Mouse (Mus musculus) lung, postnatal 0 days (tissue): ENCODE measurements around the gene Susd3. TPM values are rescaled to one million over a fixed set of nuclear protein-coding genes. Genes with fewer than 3 reads are reported as not detected.

Experiments
- ATAC-seq: fragments of 200-750 bp; cut with Nextera tagmentation; 2 replicates; pipeline ENCODE4 v1.8.0; 2017; ENCODE audit warnings: moderate library complexity
- DNase-seq: peaks from one replicate; pipeline ENCODE4 v3.0.0-alpha.2; 2016; ENCODE audit warnings: low spot score
- H3K27ac ChIP-seq: fragments of 300-500 bp; sonication (generic); 2 replicates; pipeline ENCODE4 v1.5.1; 2014; ENCODE audit warnings: antibody characterized with exemption, mild to moderate bottlenecking, low read length, mixed read lengths
- H3K27me3 ChIP-seq: fragments of 300-500 bp; sonication (generic); replicated peaks from 2 replicates; pipeline ENCODE4 v1.6.1; 2014; ENCODE audit warnings: low read length, mixed read lengths; ENCODE audit not compliant: insufficient read depth
- H3K36me3 ChIP-seq: fragments of 300-500 bp; sonication (generic); 2 replicates; pipeline ENCODE4 v1.6.1; 2014; ENCODE audit warnings: low read length, mixed read lengths; ENCODE audit not compliant: insufficient read depth
- H3K4me1 ChIP-seq: fragments of 300-500 bp; sonication (generic); 2 replicates; pipeline ENCODE4 v1.6.1; 2014; ENCODE audit warnings: antibody characterized with exemption, low read depth, low read length, mixed read lengths; ENCODE audit not compliant: insufficient read depth
- H3K4me2 ChIP-seq: fragments of 300-500 bp; sonication (generic); replicated peaks from 2 replicates; pipeline ENCODE4 v1.6.1; 2014; ENCODE audit warnings: low read depth, mild to moderate bottlenecking, low read length, moderate library complexity, mixed read lengths
- H3K4me3 ChIP-seq: fragments of 300-500 bp; sonication (generic); 2 replicates; pipeline ENCODE4 v1.5.1; 2014; ENCODE audit warnings: low read depth, low read length
- H3K9ac ChIP-seq: fragments of 300-500 bp; sonication (generic); replicated peaks from 2 replicates; pipeline ENCODE4 v1.6.1; 2014; ENCODE audit warnings: low read depth, mild to moderate bottlenecking
- H3K9me3 ChIP-seq: fragments of 300-500 bp; sonication (generic); 2 replicates; pipeline ENCODE4 v1.6.1; 2016; ENCODE audit warnings: low read length, mixed read lengths
- CTCF ChIP-seq: IDR thresholded peaks from 2 replicates; pipeline ENCODE4 v1.5.1; 2016; ENCODE audit warnings: antibody characterized with exemption, mild to moderate bottlenecking
- EP300 ChIP-seq: IDR thresholded peaks from 2 replicates; pipeline ENCODE4 v1.6.1; 2016; ENCODE audit warnings: antibody characterized with exemption, mild to moderate bottlenecking, control low read depth
- WGBS: fragments of 180-500 bp; shearing (Covaris S2); extraction: QIAGEN DNeasy Blood & Tissue Kit; methylation state at CpG from one replicate; pipeline ENCODE4 v1.1.7; 2014; 5-methylcytosine and 5-hydroxymethylcytosine counted together
- polyA plus RNA-seq: library from polyadenylated mRNA; unstranded; fragments of >200 nt; fragmentation: Nextera tagmentation; extraction: Ambion mirVana; gene quantifications from 2 replicates; pipeline ENCODE4 v1.2.1, GENCODE M21; 2015

Susd3 gene
- polyA plus RNA-seq, 1 experiment from 2014 or later = 2.5 TPM

GRCm38 (mm10) chr13:49257819-49258313, 9.4 kb upstream of the Susd3 start:
- ATAC-seq (no peak), DNase-seq (no peak)
- H3K27ac ChIP-seq = no peak overlapping the region
- H3K4me3 ChIP-seq = no peak overlapping the region
- no peaks in the 10 kb centered on the region for H3K36me3 ChIP-seq
- no peaks in the 10 kb centered on the region for H3K4me1 ChIP-seq
- no peak overlapping the region for H3K9ac ChIP-seq
- WGBS = 72% methylated on average over 3 of the region's 3 CpGs
- no peak overlapping the region for H3K4me2 ChIP-seq
- H3K27me3 ChIP-seq = no peaks in the 10 kb centered on the region
- H3K9me3 ChIP-seq = no peaks in the 10 kb centered on the region
- TF ChIP-seq CTCF = no peak
- no peak for TF ChIP-seq EP300

- DNase-seq (no peak), ATAC-seq (no peak)
- Histone ChIP-seq H3K27me3 (peaks cover 8% of the 10 kb centered on the region; the same call in 1 of the 2 replicates), H3K4me3 (no peak overlapping the region), H3K4me1 (no peaks in the 10 kb centered on the region), H3K4me2 (no peak overlapping the region), H3K9ac (no peak overlapping the region), H3K27ac (no peak overlapping the region), H3K9me3 (no peaks in the 10 kb centered on the region), H3K36me3 (no peaks in the 10 kb centered on the region)
- 86% methylated on average over 13 of the region's 13 CpGs for WGBS
- no peak for TF ChIP-seq CTCF
Observed at GRCm38 (mm10) chr13:49252746-49253145, 4.2 kb upstream of the Susd3 start.

GRCm38 (mm10) chr13:49252113-49252512, 3.6 kb upstream of the Susd3 start:
- Histone ChIP-seq H3K9ac (no peak overlapping the region), H3K27me3 (peaks cover 15% of the 10 kb centered on the region; the same call in 1 of the 2 replicates), H3K4me1 (no peaks in the 10 kb centered on the region), H3K4me2 (no peak overlapping the region), H3K9me3 (no peaks in the 10 kb centered on the region), H3K4me3 (no peak overlapping the region), H3K36me3 (no peaks in the 10 kb centered on the region), H3K27ac (no peak overlapping the region)
- WGBS = 48% methylated on average over 2 of the region's 2 CpGs
- ATAC-seq (peak; percentile 47; the same call in 1 of the 2 replicates), DNase-seq (peak; percentile 59)
- TF ChIP-seq EP300 (no peak), CTCF (no peak)

- Histone ChIP-seq H3K9ac (no peak overlapping the region), H3K36me3 (no peaks in the 10 kb centered on the region), H3K27me3 (peaks cover 15% of the 10 kb centered on the region), H3K4me2 (no peak overlapping the region), H3K4me3 (no peak overlapping the region), H3K27ac (no peak overlapping the region), H3K4me1 (no peaks in the 10 kb centered on the region), H3K9me3 (no peaks in the 10 kb centered on the region)
- DNase-seq (no peak), ATAC-seq (no peak)
- TF ChIP-seq CTCF (no peak), EP300 (no peak)
- 40% methylated on average over 4 of the region's 4 CpGs for WGBS
Observed at GRCm38 (mm10) chr13:49250716-49251517, 2.4 kb upstream of the Susd3 start.

GRCm38 (mm10) chr13:49249634-49250033, 1.1 kb upstream of the Susd3 start:
- 72% methylated on average over 2 of the region's 2 CpGs for WGBS
- Histone ChIP-seq H3K4me1 (no peaks in the 10 kb centered on the region), H3K9me3 (no peaks in the 10 kb centered on the region), H3K9ac (no peak overlapping the region), H3K27ac (no peak overlapping the region), H3K4me2 (no peak overlapping the region), H3K4me3 (no peak overlapping the region), H3K36me3 (no peaks in the 10 kb centered on the region), H3K27me3 (peaks cover 15% of the 10 kb centered on the region)
- no peak for ATAC-seq
- DNase-seq = no peak
- no peak for TF ChIP-seq EP300
- no peak for TF ChIP-seq CTCF

GRCm38 (mm10) chr13:49248923-49249322, 417 bp upstream of the Susd3 start:
- Histone ChIP-seq H3K4me2 (no peak overlapping the region), H3K36me3 (no peaks in the 10 kb centered on the region), H3K4me3 (no peak overlapping the region), H3K9ac (no peak overlapping the region), H3K9me3 (no peaks in the 10 kb centered on the region), H3K27ac (no peak overlapping the region), H3K27me3 (peaks cover 15% of the 10 kb centered on the region), H3K4me1 (no peaks in the 10 kb centered on the region)
- ATAC-seq (no peak), DNase-seq (no peak)
- WGBS = 56% methylated on average over 3 of the region's 3 CpGs
- TF ChIP-seq EP300 (no peak), CTCF (no peak)
